Mouse (Mus musculus) heart, embryonic 15.5 days (tissue): Measurements from ENCODE around the gene Prtn3. TPM values are rescaled to one million over a fixed set of nuclear protein-coding genes. Genes with fewer than 3 reads are reported as not detected.

Experiments
- ATAC-seq: fragments of 200-750 bp; cut with Nextera tagmentation; replicated peaks from 2 replicates; pipeline ENCODE4 v1.8.0; 2017; ENCODE audit warnings: low read depth, moderate TSS enrichment; ENCODE audit not compliant: insufficient number of reproducible peaks, insufficient read depth, low FRiP score
- H3K27ac ChIP-seq: fragments of 300-500 bp; sonication (generic); 2 replicates; pipeline ENCODE4 v1.5.1; 2015; ENCODE audit warnings: mild to moderate bottlenecking, inconsistent platforms
- H3K27me3 ChIP-seq: fragments of 300-500 bp; sonication (generic); 2 replicates; pipeline ENCODE4 v1.6.1; 2015; ENCODE audit warnings: inconsistent platforms
- H3K36me3 ChIP-seq: fragments of 300-500 bp; sonication (generic); 2 replicates; pipeline ENCODE4 v1.6.1; 2015; ENCODE audit warnings: mild to moderate bottlenecking, inconsistent platforms
- H3K4me1 ChIP-seq: fragments of 300-500 bp; sonication (generic); replicated peaks from 2 replicates; pipeline ENCODE4 v1.6.1; 2015; ENCODE audit warnings: inconsistent platforms
- H3K4me2 ChIP-seq: fragments of 300-500 bp; sonication (generic); 2 replicates; pipeline ENCODE4 v1.6.1; 2015; ENCODE audit warnings: inconsistent platforms, mild to moderate bottlenecking, moderate library complexity
- H3K4me3 ChIP-seq: fragments of 300-500 bp; sonication (generic); 2 replicates; pipeline ENCODE4 v1.5.1; 2015; ENCODE audit warnings: mild to moderate bottlenecking, inconsistent platforms
- H3K9ac ChIP-seq: fragments of 300-500 bp; sonication (generic); 2 replicates; pipeline ENCODE4 v1.6.1; 2015; ENCODE audit warnings: mild to moderate bottlenecking, inconsistent platforms
- H3K9me3 ChIP-seq: fragments of 300-500 bp; sonication (generic); replicated peaks from 2 replicates; pipeline ENCODE4 v1.6.1; 2016; ENCODE audit warnings: inconsistent platforms
- WGBS: fragments of 180-500 bp; shearing (Covaris S2); methylation state at CpG from one replicate; pipeline ENCODE4 v1.1.7; 2015; ENCODE audit warnings: mixed read lengths; 5-methylcytosine and 5-hydroxymethylcytosine counted together
- polyA plus RNA-seq: library from polyadenylated mRNA; unstranded; fragments of >200 nt; fragmentation: Nextera tagmentation; extraction: Ambion mirVana; gene quantifications from 2 replicates; pipeline ENCODE4 v1.2.1, GENCODE M21; 2015

The Prtn3 gene
- polyA plus RNA-seq, 1 experiment from 2014 or later, result 1.1 TPM

DNA sequence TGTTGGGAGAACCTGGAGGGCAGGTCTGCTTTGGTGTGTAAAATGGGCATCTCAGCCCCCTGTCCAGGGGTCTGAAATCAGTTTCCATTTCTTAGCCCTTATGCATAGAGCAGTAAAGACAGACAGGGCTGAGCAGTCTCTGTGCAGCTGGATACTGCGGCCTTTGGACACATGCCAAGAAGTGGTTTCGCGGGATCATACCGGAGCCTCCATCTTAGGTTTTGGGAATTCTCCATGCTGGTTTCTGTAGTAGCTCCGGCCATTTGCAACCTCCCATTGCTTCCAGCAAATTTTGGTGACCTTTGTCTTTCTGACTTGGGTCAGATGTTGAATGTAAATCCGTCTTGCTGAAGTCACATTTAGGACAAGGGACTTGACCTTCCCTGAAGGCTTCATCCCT is 30.8 kb upstream of the Prtn3 start:
- Histone ChIP-seq H3K9ac (no peak overlapping the region), H3K4me1 (peaks cover 32% of the 10 kb centered on the region), H3K4me3 (no peak overlapping the region), H3K27ac (no peak overlapping the region), H3K27me3 (no peaks in the 10 kb centered on the region), H3K9me3 (no peaks in the 10 kb centered on the region), H3K4me2 (no peak overlapping the region), H3K36me3 (no peaks in the 10 kb centered on the region)
- 54% methylated on average over 6 of the region's 6 CpGs for WGBS
- ATAC-seq, result no peak

- no peak overlapping the region for H3K27ac ChIP-seq
- no peak for ATAC-seq
- no peaks in the 10 kb centered on the region for H3K36me3 ChIP-seq
- no peaks in the 10 kb centered on the region for H3K27me3 ChIP-seq
- no peaks in the 10 kb centered on the region for H3K9me3 ChIP-seq
- WGBS, result 53% methylated on average over 5 of the region's 5 CpGs
- no peak overlapping the region for H3K9ac ChIP-seq
- H3K4me1 ChIP-seq, result peaks cover 27% of the 10 kb centered on the region
- no peak overlapping the region for H3K4me2 ChIP-seq
- H3K4me3 ChIP-seq, result no peak overlapping the region
These were observed 27.7 kb upstream of the Prtn3 start for GRCm38 (mm10) chr10:79846553-79846952.

DNA sequence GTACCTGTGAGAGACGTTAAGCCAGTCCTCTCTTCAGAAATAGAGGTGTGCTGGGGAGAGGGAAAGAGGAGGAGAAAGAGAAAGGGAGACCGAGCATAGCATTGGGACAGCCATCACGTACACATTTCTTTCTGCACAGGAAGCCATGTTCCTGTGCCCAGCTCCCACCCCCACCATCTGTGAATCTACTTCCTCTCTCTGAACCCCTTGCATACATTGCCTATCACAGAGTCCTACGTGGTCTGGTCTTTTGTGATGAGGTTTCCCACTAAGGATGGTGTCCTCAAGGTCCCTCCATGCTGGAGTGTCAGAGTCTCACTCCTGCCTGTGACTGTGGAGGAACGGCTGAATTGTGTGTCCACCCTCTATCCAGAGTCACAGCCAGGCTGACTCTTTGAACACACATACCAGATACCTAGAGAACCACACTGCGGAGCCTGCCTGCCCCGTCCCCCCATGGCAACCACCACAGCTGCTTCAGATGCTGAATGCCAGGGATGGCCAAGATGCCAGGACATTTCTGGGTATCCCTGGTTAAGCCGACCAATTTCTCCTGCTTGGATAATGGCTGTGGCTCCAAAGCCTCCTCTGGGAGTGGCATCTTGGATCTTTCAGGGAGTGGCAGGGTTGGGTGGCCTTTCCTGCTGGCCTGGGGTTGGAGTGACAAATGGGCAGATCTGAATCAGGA is 24.2 kb upstream of the Prtn3 start:
- H3K4me3 ChIP-seq, result no peak overlapping the region
- no peaks in the 10 kb centered on the region for H3K9me3 ChIP-seq
- no peak for ATAC-seq
- no peaks in the 10 kb centered on the region for H3K27me3 ChIP-seq
- no peak overlapping the region for H3K9ac ChIP-seq
- H3K4me1 ChIP-seq, result peaks cover 27% of the 10 kb centered on the region
- peak overlapping the region; percentile 28; the same call in 1 of the 2 replicates for H3K27ac ChIP-seq
- 67% methylated on average over 8 of the region's 8 CpGs for WGBS
- H3K4me2 ChIP-seq, result no peak overlapping the region
- H3K36me3 ChIP-seq, result no peaks in the 10 kb centered on the region

DNA sequence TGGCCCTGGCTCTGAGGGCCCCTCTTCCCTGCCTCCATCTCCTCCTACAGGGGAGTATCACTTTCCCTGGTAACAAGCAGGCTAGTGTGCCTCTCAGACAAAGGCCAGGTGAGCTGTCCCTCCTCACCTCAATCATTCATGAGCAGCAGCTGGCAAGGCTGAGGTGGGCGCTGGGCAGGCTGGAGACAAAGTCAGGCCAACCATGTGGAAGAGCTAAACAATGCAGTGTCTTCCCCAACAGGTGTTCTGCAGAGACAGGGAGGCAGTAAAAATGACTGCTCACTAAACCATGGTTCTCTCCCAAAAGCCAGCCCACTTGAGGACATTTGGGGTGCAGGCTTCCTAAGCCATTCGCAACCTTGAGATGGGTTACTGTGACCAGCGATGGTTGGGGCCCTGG is 22.6 kb upstream of the Prtn3 start:
- WGBS, result 73% methylated on average over 3 of the region's 3 CpGs
- H3K9ac ChIP-seq, result no peak overlapping the region; the same call in 1 of the 2 replicates
- ATAC-seq, result no peak
- no peak overlapping the region for H3K4me3 ChIP-seq
- H3K9me3 ChIP-seq, result no peaks in the 10 kb centered on the region
- peaks cover 4% of the 10 kb centered on the region; the same call in 1 of the 2 replicates for H3K36me3 ChIP-seq
- peak overlapping the region; percentile 84 for H3K4me2 ChIP-seq
- H3K27ac ChIP-seq, result peak overlapping the region; percentile 100
- H3K27me3 ChIP-seq, result no peaks in the 10 kb centered on the region
- H3K4me1 ChIP-seq, result peaks cover 35% of the 10 kb centered on the region

- 38% methylated on average over 9 of the region's 9 CpGs for WGBS
- ATAC-seq, result no peak
- H3K9me3 ChIP-seq, result no peaks in the 10 kb centered on the region
- peaks cover 41% of the 10 kb centered on the region for H3K4me1 ChIP-seq
- peak overlapping the region; percentile 84 for H3K4me2 ChIP-seq
- no peaks in the 10 kb centered on the region for H3K27me3 ChIP-seq
- H3K27ac ChIP-seq, result peak overlapping the region; percentile 100
- peaks cover 5% of the 10 kb centered on the region; the same call in 1 of the 2 replicates for H3K36me3 ChIP-seq
- peak overlapping the region; percentile 76 for H3K9ac ChIP-seq
- H3K4me3 ChIP-seq, result peak overlapping the region; percentile 97; the same call in 1 of the 2 replicates
These were observed 22.0 kb upstream of the Prtn3 start for GRCm38 (mm10) chr10:79852107-79852789.

DNA sequence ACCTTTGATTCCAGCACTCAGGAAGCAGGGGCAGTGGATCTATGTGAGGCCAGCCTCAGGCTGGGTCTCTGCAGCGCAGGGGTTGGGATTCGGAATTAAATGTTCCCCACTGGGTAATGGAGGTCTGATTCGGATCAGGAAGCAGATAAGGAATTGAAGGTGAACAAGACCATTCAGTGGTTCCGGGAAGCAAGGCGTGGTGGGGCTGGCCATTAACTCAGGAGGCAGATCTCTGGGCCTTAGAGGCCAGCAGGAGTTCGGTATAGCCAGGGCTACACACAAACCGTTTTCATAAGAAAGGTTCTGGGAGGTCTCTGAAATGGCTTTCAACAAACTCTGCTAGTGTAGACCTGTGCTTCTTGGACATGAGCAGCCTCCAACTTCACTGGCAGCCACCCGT is 21.4 kb upstream of the Prtn3 start:
- Histone ChIP-seq H3K4me2 (peak overlapping the region; percentile 84), H3K4me1 (peaks cover 47% of the 10 kb centered on the region), H3K9ac (peak overlapping the region; percentile 76), H3K36me3 (peaks cover 5% of the 10 kb centered on the region; the same call in 1 of the 2 replicates), H3K27me3 (no peaks in the 10 kb centered on the region), H3K9me3 (no peaks in the 10 kb centered on the region), H3K27ac (peak overlapping the region; percentile 100), H3K4me3 (peak overlapping the region; percentile 97)
- no peak for ATAC-seq
- 23% methylated on average over 8 of the region's 8 CpGs for WGBS

DNA sequence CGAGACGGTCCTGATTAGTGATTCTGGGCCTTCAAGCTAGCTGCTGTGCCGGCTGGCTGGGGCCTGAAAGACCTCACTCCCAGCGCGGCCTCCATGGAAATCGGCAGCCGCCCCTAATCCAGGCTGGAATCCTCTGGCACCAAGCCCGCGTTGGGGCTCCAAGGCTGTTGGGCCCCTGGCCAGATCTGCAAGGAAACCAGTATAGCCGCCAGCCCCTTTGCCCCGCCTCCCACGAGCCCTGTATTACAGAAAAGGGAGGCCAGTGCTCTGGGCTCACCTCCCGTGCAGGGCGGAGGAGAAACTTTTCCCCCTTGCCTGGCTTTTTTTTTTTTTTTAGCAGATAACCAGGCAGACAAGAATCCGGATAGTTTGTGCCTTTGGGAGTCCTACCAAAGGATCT is 20.9 kb upstream of the Prtn3 start:
- H3K36me3 ChIP-seq, result peaks cover 5% of the 10 kb centered on the region; the same call in 1 of the 2 replicates
- H3K27me3 ChIP-seq, result no peaks in the 10 kb centered on the region
- WGBS, result 0% methylated on average over 15 of the region's 15 CpGs
- peak overlapping the region; percentile 84 for H3K4me2 ChIP-seq
- peak overlapping the region; percentile 76 for H3K9ac ChIP-seq
- H3K27ac ChIP-seq, result peak overlapping the region; percentile 100
- ATAC-seq, result peak; percentile 64
- H3K9me3 ChIP-seq, result no peaks in the 10 kb centered on the region
- H3K4me1 ChIP-seq, result peaks cover 52% of the 10 kb centered on the region
- peak overlapping the region; percentile 97 for H3K4me3 ChIP-seq

DNA sequence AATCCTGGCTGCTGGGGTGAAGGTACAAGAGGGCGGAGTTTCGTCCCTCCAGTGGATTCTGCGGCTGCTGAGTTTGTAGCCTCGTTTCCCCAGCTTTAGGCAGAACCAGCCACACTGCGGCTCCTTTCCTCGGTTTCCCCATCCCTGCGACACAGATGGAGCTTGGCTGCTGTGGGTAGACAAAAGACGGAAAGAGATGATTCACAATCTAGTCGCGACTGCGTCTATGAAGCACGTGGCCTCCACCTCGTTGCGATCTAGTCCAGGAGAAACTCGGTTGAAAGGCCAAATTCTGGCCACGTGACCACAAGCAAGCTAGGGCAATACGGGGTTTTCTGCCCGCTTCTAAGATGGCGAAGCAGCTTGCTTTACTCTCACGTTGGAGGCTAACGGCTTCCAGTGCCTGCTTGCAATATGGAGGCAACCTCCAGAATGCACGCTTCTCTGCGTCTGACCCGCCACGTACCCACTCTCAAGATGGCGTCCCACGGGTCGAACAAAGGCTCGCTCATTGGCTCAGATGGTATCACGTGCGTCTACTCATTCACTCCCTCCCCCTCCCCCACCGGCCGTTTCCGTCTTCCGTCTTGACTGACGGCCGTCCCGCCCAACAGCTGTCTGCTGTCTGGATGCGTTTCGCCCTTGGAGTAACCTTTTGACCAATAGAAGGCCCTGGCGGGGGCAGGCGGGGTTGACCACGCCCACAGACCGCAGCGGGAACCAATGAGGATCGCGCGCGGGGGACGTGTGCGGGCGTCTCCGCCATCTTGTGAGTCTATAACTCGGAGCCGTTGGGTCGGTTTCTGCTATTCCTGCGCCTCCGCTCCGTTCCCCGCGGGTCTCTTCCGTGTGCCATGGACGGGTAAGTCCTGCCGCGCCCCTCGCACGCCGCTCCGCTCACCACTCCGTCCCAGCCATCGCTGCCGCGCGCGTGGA is 20.1 kb upstream of the Prtn3 start, which contains the start of gene Ptbp1:
TSS of gene Ptbp1 (plus strand) at position 568 of the 936 bp plus-strand sequence.
- Histone ChIP-seq H3K9ac (peak within 1 kb of the TSS; percentile 98), H3K4me1 (peaks cover 60% of the 10 kb centered on the region), H3K27ac (peak within 1 kb of the TSS; percentile 100), H3K4me3 (peak within 1 kb of the TSS; percentile 97), H3K27me3 (no peaks in the 10 kb centered on the region), H3K4me2 (peak within 1 kb of the TSS; percentile 84), H3K36me3 (peaks cover 11% of the 10 kb centered on the region), H3K9me3 (no peaks in the 10 kb centered on the region)
- peak; percentile 88 for ATAC-seq
- WGBS, result under 1% methylated on average over 75 of the region's 75 CpGs

DNA sequence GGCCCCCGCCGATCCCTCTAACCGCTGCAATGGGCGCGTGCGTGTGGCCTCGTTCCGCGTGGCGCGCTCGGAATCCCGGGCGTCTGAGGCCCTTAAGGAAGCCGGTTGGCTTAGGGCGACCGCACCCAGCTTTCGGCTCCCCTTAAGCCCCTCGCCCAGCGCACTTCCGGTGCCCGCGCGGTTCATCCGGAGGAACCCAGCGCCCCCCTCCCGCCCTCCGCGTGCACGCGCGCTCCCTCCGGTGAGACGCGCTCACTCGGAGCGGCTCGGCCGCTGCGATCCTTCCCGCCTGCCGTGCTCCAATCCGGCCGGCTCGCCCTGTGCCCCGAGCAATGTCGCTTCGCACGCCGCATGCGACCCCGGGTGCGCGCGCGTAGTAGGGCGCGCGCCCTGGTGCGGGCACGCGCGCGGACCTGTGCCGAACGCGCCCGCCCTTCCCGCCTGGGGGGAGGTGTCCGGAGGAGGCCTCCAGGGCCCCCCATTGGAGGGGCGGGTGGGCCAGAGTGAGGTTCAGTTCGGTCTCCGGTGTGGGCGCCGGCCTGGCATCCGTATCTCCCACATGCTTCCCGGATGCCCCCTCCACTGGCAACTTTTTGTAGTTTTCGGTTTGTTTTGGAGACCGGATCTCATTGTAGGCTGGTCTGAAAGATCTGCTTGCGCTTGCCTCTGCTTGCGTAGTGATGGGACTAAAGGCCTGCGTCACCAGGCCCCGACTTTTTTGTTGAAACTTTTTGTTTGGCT is 19.3 kb upstream of the Prtn3 start:
- Histone ChIP-seq H3K36me3 (peaks cover 19% of the 10 kb centered on the region), H3K4me1 (peaks cover 68% of the 10 kb centered on the region), H3K27me3 (no peaks in the 10 kb centered on the region), H3K4me3 (peak overlapping the region; percentile 97), H3K27ac (peak overlapping the region; percentile 100), H3K9ac (peak overlapping the region; percentile 98), H3K9me3 (no peaks in the 10 kb centered on the region), H3K4me2 (peak overlapping the region; percentile 79)
- under 1% methylated on average over 80 of the region's 83 CpGs for WGBS
- ATAC-seq, result peak; percentile 16

DNA sequence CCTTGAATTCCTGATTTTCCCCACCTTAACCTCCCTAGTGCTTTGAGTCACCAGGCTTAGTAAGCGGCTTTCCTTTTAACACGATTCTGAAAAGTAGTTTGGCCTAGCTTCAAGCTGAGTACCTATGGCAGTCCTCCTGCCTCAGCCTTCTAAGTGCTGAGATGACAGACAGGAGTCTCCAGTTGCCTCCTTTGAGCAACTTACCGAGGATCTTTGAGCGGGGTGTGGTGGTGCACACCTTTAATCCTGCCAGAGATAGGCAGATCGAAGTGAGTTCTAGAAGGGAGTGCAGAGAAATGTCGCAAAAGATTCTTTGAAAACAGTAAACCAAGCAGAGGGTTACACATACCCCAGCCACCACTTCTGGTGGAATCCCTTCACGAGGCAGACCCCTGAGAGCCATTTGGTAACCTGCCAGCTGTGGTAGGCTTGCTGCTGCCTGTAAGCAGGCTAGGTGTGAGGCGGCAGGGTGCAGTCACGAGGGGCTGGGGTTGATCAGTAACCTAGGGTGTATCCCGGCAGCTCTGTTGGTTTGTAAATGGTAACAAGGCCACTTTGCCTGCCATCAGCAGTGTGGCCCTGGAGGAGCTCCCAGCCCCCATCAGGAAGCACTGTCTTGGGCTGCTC is 18.6 kb upstream of the Prtn3 start:
- no peak for ATAC-seq
- no peaks in the 10 kb centered on the region for H3K9me3 ChIP-seq
- peak overlapping the region; percentile 79 for H3K4me2 ChIP-seq
- peaks cover 26% of the 10 kb centered on the region for H3K36me3 ChIP-seq
- H3K4me1 ChIP-seq, result peaks cover 74% of the 10 kb centered on the region
- peak overlapping the region; percentile 97 for H3K4me3 ChIP-seq
- WGBS, result under 1% methylated on average over 10 of the region's 10 CpGs
- H3K9ac ChIP-seq, result peak overlapping the region; percentile 98
- H3K27ac ChIP-seq, result peak overlapping the region; percentile 100
- H3K27me3 ChIP-seq, result no peaks in the 10 kb centered on the region
